Mouse (Mus musculus): ENCODE results near the gene Smtn.

Gene Smtn

DNA sequence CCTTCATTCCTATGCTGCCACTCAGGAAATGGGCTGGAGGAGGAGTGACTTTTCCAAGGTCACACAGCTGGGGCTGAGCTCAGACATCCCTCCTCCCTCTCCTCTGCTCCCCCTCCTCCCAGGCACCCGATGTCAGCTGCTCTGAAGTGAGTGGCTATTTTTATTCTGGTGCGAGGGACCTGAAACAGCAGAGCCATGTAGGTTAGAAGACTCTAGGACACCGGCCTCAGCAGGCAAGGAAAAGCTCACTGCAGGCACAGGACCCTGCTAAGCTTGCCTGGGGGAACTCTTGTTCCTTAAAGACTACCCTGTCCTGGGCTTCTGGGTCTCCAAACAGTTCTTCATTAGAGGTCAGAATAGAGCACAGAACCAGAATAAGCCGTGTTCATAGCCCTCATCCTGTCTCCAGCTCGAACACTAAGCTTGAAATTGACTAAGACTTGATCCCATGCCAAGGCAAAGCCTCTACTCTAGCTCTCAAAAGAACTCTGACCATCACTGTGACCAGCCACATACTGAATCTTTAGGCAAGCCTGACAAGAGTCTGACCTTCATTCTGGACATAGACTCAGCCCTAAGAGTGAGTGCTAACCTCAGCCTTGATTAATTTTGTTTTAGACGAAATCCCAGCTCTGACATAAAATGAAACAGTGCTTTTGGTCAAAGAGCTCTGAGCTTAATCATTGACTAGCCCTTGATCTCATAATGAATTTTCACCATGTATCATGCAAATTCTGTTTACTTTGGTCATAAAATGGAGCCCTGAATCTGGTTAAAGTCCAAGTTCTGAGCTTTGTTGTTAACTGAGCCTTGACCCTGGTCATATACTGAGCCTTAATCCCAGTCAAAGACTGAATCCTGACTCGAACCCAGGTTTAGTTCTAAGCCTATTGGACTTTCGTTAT, 31.0 kb downstream of the Smtn start:
- no peak for DNase-seq (ENCODE audit: low read depth, low spot score)

DNA sequence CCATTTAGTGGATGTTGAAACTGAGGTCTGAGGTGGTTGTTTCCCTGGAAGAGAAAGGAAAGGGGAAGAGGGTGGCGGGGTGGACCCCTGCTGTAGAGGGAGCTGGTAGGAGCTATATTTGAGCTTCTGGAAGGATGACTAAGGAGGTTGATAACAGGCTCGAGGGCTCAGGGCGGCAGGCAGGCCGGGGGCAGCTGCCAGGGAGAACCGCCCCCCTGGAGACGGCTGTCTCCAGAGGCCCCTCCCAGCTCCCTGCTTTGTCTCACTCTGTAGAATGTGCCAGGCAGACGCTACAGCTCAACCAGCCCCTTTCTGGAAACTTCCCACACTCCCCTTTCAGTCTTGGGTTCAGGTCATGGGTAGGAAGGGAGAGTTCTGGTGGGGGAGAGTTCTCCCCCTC, 32.2 kb downstream of the Smtn start:
- no peak for DNase-seq (ENCODE audit: low read depth, low spot score)

DNA sequence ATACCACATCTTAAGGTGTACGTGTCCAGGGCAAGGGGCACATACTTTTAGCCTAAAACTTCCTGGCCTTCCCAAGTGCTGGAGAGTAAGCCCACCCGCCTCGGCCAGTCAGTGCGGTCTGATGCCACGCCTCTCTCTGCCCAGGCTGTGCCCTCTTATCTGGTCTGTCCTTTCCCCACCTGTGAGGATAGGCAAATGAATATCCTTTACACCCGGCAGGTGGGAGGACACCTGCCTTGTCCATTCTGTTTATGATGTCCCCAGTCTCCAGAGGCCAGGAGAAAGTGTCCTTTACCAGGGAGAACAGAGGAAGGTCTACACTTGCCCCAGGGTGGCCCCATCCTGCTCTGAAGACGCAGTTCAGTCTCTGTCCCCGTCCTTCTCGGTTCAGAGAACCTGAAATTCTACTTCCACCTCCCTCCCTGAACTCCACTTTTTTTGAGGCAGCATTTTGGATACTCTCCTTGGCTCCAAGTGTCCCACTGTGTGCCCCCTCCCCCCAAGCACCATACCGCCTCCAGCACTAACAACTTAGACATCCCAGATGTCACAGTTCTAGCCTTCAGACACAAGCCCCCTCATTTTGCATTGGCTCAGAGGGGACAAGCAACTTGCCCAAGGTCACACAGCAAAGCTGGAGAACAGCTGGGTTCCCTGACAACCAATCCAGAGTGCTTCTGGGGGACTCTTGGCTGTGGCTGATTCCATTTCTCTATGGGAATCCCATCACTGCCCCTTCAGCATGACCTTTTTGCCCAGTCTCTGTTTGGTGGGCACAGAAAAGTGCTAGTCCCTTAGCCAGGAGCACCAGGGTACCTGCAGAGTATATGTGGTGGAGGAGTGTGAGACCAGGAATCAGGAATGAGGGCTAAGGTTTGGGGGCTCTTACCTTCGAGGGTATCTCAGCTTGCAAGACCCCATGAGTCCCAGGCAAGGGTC, 36.4 kb downstream of the Smtn start:
- DNase-seq (ENCODE audit: low read depth, low spot score): no peak

DNA sequence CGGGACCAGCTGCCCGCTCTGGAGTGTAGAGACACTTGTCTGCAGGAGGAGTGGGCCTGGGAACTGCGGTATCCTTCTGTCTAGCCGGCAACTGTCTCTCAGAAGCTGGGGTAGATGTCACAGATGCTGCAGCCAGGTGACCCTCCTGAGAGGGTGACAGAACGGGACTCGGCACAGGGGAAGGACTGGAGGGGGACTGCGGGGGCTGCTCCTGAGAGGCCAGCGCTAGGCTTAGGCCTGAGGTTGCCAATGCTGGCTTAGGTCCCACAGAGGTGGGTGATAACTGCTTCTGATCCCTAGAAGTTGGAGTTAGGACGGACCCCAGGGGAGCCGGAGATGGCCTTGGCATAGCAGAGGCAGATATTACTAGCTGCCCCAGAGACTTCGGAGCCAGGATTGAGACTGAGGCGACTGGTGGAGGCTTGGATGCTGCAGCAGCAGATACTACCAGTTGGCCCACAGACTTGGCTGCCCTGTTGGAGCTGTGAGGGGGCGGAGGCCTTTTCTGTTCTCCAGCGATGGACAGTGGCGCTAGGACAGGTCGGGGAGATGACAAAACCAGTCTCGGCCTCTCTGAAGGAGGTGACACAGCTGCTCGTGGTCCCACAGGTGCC, 37.8 kb downstream of the Smtn start:
- DNase-seq (ENCODE audit: low read depth, low spot score): no peak

DNA sequence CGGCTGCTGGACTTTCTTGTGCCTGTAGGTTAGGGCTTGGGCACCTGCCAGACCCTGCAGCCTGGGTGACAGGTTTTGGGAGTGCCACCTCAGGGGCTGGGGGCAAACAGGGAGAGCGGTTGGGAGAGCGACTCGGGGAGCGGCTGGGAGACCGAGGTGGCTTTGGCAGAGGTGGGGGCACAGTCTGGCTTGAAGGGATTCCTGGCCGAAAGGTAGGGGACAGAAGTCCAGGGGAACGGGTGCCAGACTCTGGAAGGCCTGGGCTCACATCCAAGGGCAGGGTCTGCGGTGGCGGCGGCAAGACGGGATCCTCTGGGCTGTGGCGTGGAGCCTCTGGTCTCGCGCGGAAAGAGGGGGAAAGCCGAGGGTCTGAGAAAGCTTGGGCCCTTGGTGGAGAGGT, 38.4 kb downstream of the Smtn start:
- DNase-seq (ENCODE audit: low read depth, low spot score): no peak

DNA sequence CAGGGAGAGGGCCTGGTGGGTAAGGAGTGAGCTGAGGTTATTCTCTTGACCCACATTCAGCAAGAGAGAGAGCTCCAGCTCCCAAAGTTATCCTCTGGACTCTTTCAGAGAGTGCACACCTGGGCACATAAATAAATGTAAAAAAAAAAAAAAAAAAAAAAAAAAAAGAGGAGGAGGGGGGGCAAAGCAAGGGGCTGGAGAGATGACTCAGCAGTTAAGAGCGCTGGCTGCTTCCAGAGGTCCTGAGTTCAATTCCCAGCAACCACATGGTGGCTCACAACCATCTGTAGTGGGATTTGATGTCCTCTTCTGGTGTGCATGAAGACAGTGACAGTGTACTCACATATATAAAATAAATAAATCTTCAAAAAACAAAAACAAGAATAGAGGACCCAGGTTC, 43.1 kb downstream of the Smtn start:
- no peak for DNase-seq (ENCODE audit: low read depth, low spot score)

DNA sequence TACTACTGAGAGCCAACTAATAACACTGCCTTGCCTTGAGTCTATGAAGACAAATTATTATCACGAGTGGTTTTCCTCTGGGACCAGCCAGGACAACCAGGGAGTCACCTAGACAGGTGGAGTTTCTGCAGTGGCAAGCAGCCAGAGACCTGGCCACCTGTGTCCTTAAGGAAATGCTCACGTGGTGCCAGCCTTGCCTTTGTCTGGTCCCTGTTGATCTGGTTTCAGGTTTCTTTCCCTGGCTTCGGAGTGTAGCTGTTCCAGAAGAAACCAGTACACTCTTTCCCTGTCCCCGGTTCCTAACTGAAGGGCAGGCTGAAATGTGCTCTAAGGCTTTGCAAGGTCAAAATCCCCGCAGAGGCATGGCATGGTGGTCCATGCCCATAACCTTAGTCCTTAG, 43.7 kb downstream of the Smtn start:
- DNase-seq (ENCODE audit: low read depth, low spot score): no peak

DNA sequence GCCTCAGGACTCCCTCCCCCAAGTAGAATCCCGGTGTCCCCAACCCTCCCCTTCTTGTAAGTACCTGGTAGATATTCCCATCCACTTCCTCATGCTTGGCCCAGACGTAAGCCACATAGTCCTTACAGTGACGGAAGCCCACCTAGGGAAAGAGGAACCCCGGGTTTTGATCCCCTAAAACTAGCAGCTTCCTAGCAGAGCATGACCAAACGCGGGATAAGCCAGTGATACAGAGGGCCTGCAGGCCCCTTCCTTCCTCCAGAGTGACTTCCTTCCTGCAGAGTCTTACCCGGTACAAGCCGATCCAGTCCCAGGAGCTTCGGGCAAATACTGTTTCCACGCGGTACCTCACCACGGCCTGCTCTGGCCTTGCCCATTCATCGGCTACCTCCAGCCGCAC, 44.9 kb downstream of the Smtn start:
- DNase-seq (ENCODE audit: low read depth, low spot score): no peak

DNA sequence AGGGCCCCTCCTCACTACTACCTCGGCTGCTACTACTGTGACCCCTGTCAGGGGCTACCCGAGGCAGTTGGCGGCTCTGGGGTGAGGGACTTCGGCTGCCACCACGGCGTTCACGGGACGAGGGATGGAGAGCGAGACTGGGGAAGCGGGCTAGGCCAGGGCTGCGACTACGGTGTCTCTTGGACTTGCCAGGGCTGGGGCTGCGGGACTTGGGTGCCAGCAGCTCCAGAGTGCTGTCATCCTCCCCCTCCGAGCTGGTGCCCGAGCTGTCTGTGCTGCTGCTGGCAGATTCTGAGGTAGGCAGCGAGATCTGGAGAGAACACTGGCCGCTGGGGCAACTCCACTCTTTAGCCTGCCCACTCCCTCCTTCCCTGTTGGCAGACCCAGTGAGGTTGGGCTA, 45.6 kb downstream of the Smtn start:
- DNase-seq (ENCODE audit: low read depth, low spot score): no peak

DNA sequence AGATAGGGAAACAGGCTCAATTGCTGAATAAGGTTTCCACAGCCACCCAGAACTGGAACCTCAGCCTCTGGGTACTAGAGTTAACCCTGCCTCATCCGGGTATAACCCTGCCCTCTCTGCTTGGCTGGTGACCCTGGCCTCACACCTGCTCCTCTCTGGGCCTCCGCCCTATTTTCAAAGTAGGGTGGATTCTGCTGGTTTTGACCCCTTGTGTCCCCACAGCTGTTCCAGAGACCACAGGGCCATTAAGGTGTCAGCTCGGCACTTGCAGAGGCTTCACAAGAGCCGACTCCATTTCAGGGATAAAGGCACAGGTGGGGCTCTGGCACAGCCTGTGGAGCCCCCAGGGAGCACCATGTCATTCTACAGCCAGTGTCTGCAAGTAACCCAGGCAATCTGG, 47.7 kb downstream of the Smtn start:
- DNase-seq (ENCODE audit: low read depth, low spot score): no peak

DNA sequence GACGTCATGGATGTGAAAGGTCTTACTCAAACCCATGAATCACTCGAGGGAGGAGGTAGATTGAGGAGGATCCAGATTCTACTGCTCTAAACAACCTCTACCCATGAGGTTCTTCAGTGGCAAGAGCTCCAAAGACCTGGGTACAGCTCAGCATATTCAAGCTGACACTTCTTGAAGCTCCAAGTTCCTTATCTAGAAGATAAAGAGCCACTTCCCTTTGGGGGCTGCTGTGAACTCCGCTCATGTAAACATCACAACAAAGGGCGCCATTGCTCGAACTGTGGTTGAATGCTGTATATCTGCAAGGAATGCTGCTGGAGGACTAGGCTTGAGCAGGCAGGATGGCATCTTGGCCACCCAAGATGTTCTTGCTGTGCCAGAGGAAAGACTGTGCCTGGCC, 51.4 kb downstream of the Smtn start:
- DNase-seq (ENCODE audit: low read depth, low spot score): no peak

DNA sequence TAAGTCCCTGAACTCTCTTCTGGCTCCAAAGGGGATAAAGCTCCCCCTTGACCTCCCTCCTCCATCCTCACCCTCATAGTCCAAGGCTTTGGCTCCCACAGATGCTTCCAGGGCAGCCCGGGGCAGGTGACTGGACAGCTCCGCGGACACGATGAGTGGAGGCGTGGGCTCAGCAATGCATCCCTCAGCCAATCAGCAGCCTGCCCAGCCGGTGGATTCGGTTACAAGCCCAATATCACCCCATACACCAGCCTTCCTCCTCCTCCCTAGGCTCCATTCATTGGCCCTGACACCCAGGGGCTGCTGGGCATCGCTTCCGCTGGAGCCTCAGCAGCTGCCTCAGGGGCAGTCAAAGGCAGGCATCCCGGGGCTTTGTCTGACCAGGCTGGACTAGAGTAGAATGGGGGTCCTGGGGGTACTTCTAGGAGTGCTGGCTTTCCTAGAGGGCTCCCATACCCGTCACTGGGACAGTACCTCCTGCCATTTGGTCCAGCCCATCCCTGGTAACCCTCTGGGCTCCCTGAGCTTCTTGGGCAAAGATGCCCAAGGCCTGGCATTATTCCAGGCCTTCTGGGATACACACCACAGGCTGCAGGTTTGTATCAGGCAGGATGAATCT, 52.4 kb downstream of the Smtn start, which contains the start of gene Pla2g3:
Gene Pla2g3 (plus strand): TSS at position 333 of the 619 bp plus-strand sequence.
- no peak for DNase-seq (ENCODE audit: low read depth, low spot score)

DNA sequence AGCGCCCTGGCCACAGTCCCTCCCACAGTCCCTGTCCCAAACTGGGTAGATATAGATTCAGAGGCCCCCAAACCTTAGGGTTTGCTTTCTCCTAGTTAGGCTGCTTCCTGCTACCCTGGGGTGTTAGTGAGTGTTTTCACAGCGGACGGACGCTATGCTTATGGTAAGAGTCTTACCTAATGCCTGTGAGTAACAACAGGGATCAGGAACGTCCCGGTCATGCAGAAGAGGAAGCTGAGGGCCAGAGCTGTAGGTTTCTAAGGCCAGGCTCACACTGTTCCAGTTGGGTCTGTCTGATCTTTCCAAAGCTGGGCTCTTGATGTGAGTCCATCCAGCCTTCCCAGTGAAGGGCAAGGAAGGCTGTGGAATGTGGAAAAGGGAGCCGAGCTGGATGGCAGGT, 54.1 kb downstream of the Smtn start:
- no peak for DNase-seq (ENCODE audit: low read depth, low spot score)

DNA sequence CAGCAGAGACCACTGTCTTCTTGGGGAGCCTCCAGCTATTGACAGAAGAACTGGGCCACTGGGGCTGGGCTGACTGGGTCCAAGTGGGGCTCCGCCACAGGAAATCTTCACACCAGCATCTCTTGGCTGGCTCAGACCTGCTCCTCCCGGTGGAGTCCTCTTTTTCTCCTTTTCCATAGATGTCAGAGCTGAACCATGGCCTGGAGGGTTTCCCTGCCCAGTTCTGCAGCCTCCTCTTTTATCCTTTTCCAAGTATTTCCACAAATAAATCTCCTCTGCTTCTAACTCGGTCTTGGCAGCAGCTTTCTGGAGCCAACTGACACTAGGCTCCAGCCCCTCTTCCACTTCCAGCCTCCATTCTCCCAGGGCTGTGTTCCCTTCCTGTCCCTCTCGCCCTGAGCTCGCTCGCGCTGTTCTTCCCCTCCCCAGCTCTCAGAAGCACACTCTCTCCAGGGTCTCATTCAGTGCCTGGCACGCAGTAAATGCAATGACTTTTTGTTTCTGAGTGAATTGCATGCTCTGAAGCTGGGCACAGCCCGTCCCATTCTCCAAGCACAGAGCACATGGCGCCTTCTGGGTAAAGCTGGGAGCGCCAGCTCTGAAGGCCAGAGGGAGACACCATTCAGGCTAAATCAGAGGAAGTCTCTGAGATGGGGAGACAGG, 56.3 kb downstream of the Smtn start:
- no peak for DNase-seq (ENCODE audit: low read depth, low spot score)

DNA sequence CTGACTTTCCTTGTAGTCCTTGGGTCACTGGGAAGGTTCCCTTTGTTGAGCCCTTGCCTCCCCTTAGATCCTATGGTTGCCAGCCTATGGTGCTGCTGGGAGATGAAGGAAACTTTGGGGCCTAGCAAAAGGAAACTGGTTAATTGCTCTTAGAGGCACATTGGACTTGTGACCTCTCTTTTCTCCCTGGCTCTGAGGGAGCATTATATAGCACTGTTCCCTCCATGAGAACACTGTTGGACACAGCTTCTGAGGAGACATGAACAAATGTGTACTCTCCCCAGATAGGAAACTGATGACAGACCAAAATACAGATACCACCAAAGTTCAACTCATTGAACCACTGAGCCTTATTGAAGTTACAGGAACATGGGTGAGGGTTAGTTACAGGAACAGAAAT, 64.9 kb downstream of the Smtn start:
- no peak for DNase-seq (ENCODE audit: low read depth, low spot score)

DNA sequence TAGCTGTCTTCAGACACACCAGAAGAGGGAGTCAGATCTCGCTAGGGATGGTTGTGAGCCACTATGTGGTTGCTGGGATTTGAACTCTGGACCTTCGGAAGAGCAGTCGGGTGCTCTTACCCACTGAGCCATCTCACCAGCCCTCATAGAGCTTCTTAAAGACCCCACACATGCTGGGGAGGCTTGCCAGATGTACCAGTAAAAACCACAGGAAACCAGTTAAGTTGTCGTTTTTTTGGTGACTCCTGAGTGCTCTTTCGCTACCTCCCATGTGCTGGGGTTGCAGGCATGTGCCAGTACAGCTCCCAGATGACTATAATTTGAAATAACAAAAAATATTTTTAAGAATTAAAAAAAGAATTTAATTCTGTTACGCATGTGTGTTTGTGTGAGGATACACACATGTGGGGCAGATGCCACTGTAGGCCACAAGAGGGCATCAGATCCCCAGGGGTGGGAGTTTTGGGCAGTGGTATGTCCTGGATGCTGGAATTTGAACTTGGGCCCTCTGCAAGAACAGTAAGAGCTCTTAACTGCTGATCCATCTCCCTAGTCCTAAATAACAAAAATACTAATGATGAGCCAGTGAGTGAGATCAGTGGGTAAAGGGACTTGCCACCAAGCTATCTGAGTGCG, 65.8 kb downstream of the Smtn start:
- no peak for DNase-seq (ENCODE audit: low read depth, low spot score)

DNA sequence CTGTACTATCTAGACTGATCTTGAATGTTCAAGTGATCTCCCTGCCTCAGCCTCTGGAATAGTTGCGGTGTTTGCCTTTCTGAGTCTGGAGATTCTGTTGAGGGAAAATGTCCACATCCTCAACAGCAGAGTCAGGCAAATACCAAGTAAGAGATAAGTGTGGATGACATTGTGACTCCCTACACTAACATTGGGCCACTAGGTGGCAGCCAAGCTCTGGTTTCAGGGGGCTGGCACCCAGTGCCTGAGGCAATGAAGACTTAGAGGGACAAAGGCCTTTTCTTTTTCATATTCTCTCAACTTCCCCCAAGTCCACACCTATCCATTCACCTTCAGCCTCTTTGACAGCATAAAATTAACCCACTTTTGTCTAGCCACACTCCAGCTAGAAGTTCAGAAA, 67.9 kb downstream of the Smtn start:
- no peak for DNase-seq (ENCODE audit: low read depth, low spot score)

DNA sequence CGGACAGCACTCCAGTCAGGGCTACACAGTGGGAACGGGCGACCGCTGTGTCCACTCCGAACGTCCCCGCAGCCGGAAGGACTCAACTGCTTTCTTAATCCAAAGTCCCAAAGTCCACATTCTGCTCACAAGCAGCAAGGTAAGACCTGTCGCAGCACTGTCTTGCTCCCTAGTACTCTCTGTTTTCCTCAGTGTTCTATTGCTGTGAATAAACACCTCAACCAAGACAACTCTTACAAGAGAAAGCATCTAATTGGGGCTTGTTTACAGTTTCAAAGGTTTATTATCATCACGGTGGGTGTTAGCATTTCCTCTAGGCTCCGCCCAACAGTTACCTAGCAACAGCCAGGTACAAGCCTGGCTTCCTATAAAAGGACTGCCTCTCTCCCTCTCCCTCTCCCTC, 69.0 kb downstream of the Smtn start:
- no peak for DNase-seq (ENCODE audit: low read depth, low spot score)
